Mouse (Mus musculus) embryonic facial prominence, embryonic 12.5 days (tissue): ENCODE results near the gene Smdt1. TPM values are rescaled to one million over a fixed set of nuclear protein-coding genes. Genes with fewer than 3 reads are reported as not detected.

ENCODE experiments used
- ATAC-seq: fragments of 200-750 bp; cut with Nextera tagmentation; 2 replicates; pipeline ENCODE4 v1.8.0; 2017; ENCODE audit not compliant: insufficient number of reproducible peaks, insufficient read depth, low FRiP score, low TSS enrichment
- H3K27ac ChIP-seq: fragments of 300-500 bp; sonication (generic); 2 replicates; pipeline ENCODE4 v1.5.1; 2016; ENCODE audit warnings: mild to moderate bottlenecking
- H3K27me3 ChIP-seq: fragments of 300-500 bp; sonication (generic); 2 replicates; pipeline ENCODE4 v1.6.1; 2016; ENCODE audit warnings: mild to moderate bottlenecking, moderate library complexity
- H3K36me3 ChIP-seq: fragments of 300-500 bp; sonication (generic); 2 replicates; pipeline ENCODE4 v1.6.1; 2016; ENCODE audit warnings: mild to moderate bottlenecking
- H3K4me1 ChIP-seq: fragments of 300-500 bp; sonication (generic); 2 replicates; pipeline ENCODE4 v1.6.1; 2016
- H3K4me2 ChIP-seq: fragments of 300-500 bp; sonication (generic); replicated peaks from 2 replicates; pipeline ENCODE4 v1.6.1; 2016; ENCODE audit warnings: mild to moderate bottlenecking, moderate library complexity
- H3K4me3 ChIP-seq: fragments of 300-500 bp; sonication (generic); 2 replicates; pipeline ENCODE4 v1.5.1; 2016; ENCODE audit warnings: mild to moderate bottlenecking
- H3K9ac ChIP-seq: fragments of 300-500 bp; sonication (generic); 2 replicates; pipeline ENCODE4 v1.6.1; 2016; ENCODE audit warnings: mild to moderate bottlenecking, moderate library complexity
- H3K9me3 ChIP-seq: fragments of 300-500 bp; sonication (generic); 2 replicates; pipeline ENCODE4 v1.6.1; 2016; ENCODE audit warnings: mild to moderate bottlenecking, moderate library complexity
- WGBS: fragments of 180-500 bp; shearing (Covaris S2); methylation state at CpG from one replicate; pipeline ENCODE4 v1.1.7; 2016; 5-methylcytosine and 5-hydroxymethylcytosine counted together
- polyA plus RNA-seq: library from polyadenylated mRNA; unstranded; fragments of >200 nt; fragmentation: Nextera tagmentation; extraction: Ambion mirVana; gene quantifications from 2 replicates; pipeline ENCODE4 v1.2.1, GENCODE M21; 2016

Gene Smdt1
- polyA plus RNA-seq, result 227 and 245 TPM in 2 replicates

GRCm38 (mm10) chr15:82338593-82339112, at the start of gene Smdt1, which contains the start of the genes Naga and Pheta2:
Smdt1 (plus strand) TSS chr15:82338959.
Naga (minus strand) TSS chr15:82338925.
Pheta2 (plus strand) TSS chr15:82338942.
- peaks cover 31% of the 10 kb centered on the region for H3K4me1 ChIP-seq
- H3K9ac ChIP-seq, result peak within 1 kb of the TSS; percentile 60
- H3K27ac ChIP-seq, result peak within 1 kb of the TSS; percentile 13; the same call in 1 of the 2 replicates
- under 1% methylated on average over 41 of the region's 41 CpGs for WGBS
- peaks cover 24% of the 10 kb centered on the region for H3K36me3 ChIP-seq
- H3K4me3 ChIP-seq, result peak within 1 kb of the TSS; percentile 48
- H3K9me3 ChIP-seq, result no peaks in the 10 kb centered on the region
- H3K4me2 ChIP-seq, result peak within 1 kb of the TSS; percentile 63
- no peaks in the 10 kb centered on the region for H3K27me3 ChIP-seq
- peak; percentile 72; the same call in 1 of the 2 replicates for ATAC-seq

DNA sequence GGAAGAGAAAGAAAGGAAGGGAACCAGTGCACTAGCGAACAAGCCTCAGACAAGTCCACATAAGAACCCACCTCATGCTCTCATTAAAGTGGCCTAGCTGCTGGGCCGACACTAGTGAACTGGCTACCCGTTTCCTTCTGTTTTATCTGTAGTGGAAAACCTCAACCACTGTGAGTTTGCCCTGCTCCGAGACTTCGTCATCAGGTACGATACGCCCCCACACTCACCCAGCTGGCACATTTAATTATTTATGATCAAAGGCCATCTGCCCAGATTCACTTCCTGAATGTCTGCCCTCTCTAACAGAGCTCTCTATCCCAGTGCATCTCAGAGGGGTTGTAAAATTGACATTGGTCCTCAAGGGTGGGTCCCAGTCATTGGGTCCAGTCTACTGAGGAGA, 48.5 kb upstream of the Smdt1 start:
- Histone ChIP-seq H3K4me3 (no peak overlapping the region), H3K9ac (no peak overlapping the region), H3K27ac (no peak overlapping the region), H3K4me2 (no peak overlapping the region), H3K9me3 (no peaks in the 10 kb centered on the region), H3K27me3 (no peaks in the 10 kb centered on the region), H3K36me3 (peaks cover 55% of the 10 kb centered on the region), H3K4me1 (peaks cover 13% of the 10 kb centered on the region)
- 89% methylated on average over 7 of the region's 7 CpGs for WGBS
- no peak for ATAC-seq

GRCm38 (mm10) chr15:82292851-82293250, 45.9 kb upstream of the Smdt1 start:
- H3K27me3 ChIP-seq, result no peaks in the 10 kb centered on the region
- no peak overlapping the region for H3K4me3 ChIP-seq
- peaks cover 35% of the 10 kb centered on the region for H3K36me3 ChIP-seq
- no peak overlapping the region for H3K9ac ChIP-seq
- peak overlapping the region; percentile 32; the same call in 1 of the 2 replicates for H3K4me2 ChIP-seq
- WGBS, result 27% methylated on average over 5 of the region's 5 CpGs
- H3K27ac ChIP-seq, result no peak overlapping the region
- no peaks in the 10 kb centered on the region for H3K9me3 ChIP-seq
- H3K4me1 ChIP-seq, result peaks cover 13% of the 10 kb centered on the region
- 0 out of 2 replicates have a peak, but pooled peaks have one; percentile 57 for ATAC-seq

GRCm38 (mm10) chr15:82293271-82293711, 45.5 kb upstream of the Smdt1 start:
- peak overlapping the region; percentile 32 for H3K4me2 ChIP-seq

GRCm38 (mm10) chr15:82294059-82294458, 44.7 kb upstream of the Smdt1 start:
- Histone ChIP-seq H3K36me3 (peaks cover 25% of the 10 kb centered on the region), H3K27ac (no peak overlapping the region), H3K9ac (no peak overlapping the region), H3K4me2 (no peak overlapping the region), H3K4me3 (no peak overlapping the region), H3K9me3 (no peaks in the 10 kb centered on the region), H3K4me1 (peaks cover 13% of the 10 kb centered on the region), H3K27me3 (peaks cover 4% of the 10 kb centered on the region)
- no peak for ATAC-seq
- WGBS, result 51% methylated on average over 8 of the region's 8 CpGs

More at GRCm38 (mm10) chr15:82293271-82293711, 45.5 kb upstream of the Smdt1 start:
- Histone ChIP-seq H3K27me3 (no peaks in the 10 kb centered on the region), H3K36me3 (peaks cover 32% of the 10 kb centered on the region), H3K9ac (no peak overlapping the region), H3K9me3 (no peaks in the 10 kb centered on the region), H3K4me3 (no peak overlapping the region), H3K27ac (no peak overlapping the region), H3K4me1 (peaks cover 13% of the 10 kb centered on the region)
- peak; percentile 70 for ATAC-seq
- WGBS, result 19% methylated on average over 7 of the region's 7 CpGs

GRCm38 (mm10) chr15:82298764-82299561, 39.8 kb upstream of the Smdt1 start, which contains the start of gene Wbp2nl:
Wbp2nl (plus strand) TSS chr15:82298954.
- ATAC-seq, result no peak
- Histone ChIP-seq H3K27me3 (peaks cover 7% of the 10 kb centered on the region), H3K9me3 (no peaks in the 10 kb centered on the region), H3K4me2 (no peak within 1 kb of the TSS; the same call in 1 of the 2 replicates), H3K9ac (no peak within 1 kb of the TSS), H3K4me3 (no peak within 1 kb of the TSS), H3K27ac (no peak within 1 kb of the TSS), H3K4me1 (0 out of 2 replicates have a peak, but pooled peaks cover 3% of the 10 kb centered on the region), H3K36me3 (no peaks in the 10 kb centered on the region)
- WGBS, result 54% methylated on average over 39 of the region's 39 CpGs

DNA sequence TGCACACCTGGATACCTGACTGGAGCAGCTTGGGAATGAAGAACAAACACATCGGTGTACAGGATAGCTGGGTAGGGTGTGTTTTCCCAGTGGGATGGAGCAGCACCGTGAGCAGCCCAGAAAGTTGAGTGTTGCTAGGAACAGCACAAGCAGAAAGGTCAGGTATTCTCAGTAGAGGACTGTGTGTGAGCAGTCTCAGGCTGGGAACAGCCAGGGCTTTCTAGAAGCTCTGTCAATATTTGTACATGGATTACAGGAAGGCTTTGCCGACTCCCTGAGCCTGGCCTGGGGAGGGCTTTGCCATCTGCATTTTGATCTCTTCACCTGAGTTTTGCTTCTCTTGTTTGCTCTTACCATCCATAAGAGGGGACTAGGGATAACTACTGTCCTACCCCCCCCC, 31.7 kb upstream of the Smdt1 start:
- ATAC-seq, result no peak
- WGBS, result 66% methylated on average over 3 of the region's 3 CpGs
- H3K36me3 ChIP-seq, result no peaks in the 10 kb centered on the region

DNA sequence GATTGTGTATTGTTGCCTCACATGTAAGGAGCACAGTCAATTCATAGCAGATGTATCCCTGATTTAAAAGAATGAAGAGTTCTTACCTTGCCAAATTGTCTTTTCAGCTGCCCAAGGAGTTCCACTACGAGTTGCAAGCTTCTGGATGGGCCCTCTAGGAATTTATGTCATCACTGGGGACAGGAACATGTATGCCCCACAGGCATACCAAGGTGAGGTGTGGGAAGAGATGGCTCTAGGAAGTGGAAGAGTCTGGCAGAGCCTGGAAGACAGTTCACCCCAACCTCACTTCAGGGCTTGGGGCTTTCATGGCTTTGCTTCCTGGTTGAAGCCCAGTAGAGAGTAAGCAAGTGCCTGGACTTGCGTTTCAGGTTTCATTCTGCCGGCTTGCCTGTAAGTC, 30.3 kb upstream of the Smdt1 start:
- Histone ChIP-seq H3K9me3 (no peaks in the 10 kb centered on the region), H3K36me3 (no peaks in the 10 kb centered on the region), H3K4me1 (no peaks in the 10 kb centered on the region), H3K9ac (no peak overlapping the region), H3K4me3 (no peak overlapping the region), H3K27me3 (no peaks in the 10 kb centered on the region), H3K27ac (no peak overlapping the region), H3K4me2 (no peak overlapping the region)
- ATAC-seq, result no peak
- WGBS, result 68% methylated on average over 3 of the region's 3 CpGs

More for the DNA sequence above, 31.7 kb upstream of the Smdt1 start:
- H3K4me1 ChIP-seq, result no peaks in the 10 kb centered on the region
- H3K9ac ChIP-seq, result no peak overlapping the region
- no peak overlapping the region for H3K27ac ChIP-seq
- no peak overlapping the region for H3K4me2 ChIP-seq
- no peaks in the 10 kb centered on the region for H3K9me3 ChIP-seq
- no peak overlapping the region for H3K4me3 ChIP-seq
- H3K27me3 ChIP-seq, result no peaks in the 10 kb centered on the region

GRCm38 (mm10) chr15:82317839-82318238, 20.9 kb upstream of the Smdt1 start:
- Histone ChIP-seq H3K4me2 (no peak overlapping the region), H3K4me1 (no peaks in the 10 kb centered on the region), H3K27ac (no peak overlapping the region), H3K36me3 (no peaks in the 10 kb centered on the region), H3K4me3 (no peak overlapping the region), H3K27me3 (no peaks in the 10 kb centered on the region), H3K9me3 (no peaks in the 10 kb centered on the region), H3K9ac (no peak overlapping the region)
- ATAC-seq, result no peak
- 83% methylated on average over 6 of the region's 6 CpGs for WGBS

DNA sequence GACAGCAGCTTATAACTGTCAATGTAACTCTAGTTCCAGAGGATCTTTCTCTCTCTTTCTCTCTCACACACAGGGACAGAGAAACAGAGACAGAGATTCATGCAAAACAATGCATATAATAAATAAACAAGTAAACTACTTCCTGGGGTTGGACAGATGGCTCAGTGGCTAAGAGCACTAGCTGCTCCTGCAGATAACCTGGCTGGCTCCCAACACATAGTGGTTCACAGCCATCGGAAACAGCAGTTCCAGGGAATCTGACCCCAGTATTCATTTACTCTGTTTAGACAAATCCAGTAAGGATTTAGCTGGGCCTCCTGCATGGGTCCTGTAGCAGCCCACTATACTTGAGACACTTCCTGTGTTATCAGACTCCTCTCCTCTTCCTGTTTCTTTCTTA, 19.1 kb upstream of the Smdt1 start:
- Histone ChIP-seq H3K27ac (no peak overlapping the region), H3K27me3 (no peaks in the 10 kb centered on the region), H3K4me3 (no peak overlapping the region), H3K4me1 (0 out of 2 replicates have a peak, but pooled peaks cover 6% of the 10 kb centered on the region), H3K9me3 (no peaks in the 10 kb centered on the region), H3K4me2 (no peak overlapping the region), H3K9ac (no peak overlapping the region), H3K36me3 (no peaks in the 10 kb centered on the region)
- WGBS, result 65% methylated on average over 1 of the region's 1 CpGs
- no peak for ATAC-seq

DNA sequence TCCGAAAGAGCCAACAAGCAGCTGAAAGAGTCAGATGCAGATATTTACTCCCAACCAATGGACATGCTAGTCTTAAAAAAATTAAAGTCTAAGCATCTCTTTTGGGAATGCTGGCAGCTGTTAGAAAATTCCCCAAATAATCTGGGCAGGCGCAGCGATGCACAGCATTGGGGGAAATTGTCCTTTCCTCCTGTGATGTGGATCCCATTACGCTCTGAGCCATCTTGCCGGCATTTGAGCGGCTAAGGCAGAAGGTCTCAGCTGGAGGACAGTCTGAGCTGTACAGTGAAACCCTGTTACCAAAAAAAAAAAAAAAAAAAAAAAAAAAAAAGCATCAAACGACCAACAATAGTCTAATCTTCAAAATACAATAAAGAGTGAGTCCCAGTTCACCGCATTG, 16.6 kb upstream of the Smdt1 start:
- Histone ChIP-seq H3K9ac (no peak overlapping the region), H3K9me3 (no peaks in the 10 kb centered on the region), H3K4me3 (no peak overlapping the region), H3K4me2 (no peak overlapping the region), H3K4me1 (0 out of 2 replicates have a peak, but pooled peaks cover 6% of the 10 kb centered on the region), H3K36me3 (no peaks in the 10 kb centered on the region), H3K27me3 (no peaks in the 10 kb centered on the region), H3K27ac (no peak overlapping the region)
- no peak for ATAC-seq
- 65% methylated on average over 8 of the region's 8 CpGs for WGBS
